Mouse (Mus musculus) midbrain, embryonic 13.5 days (tissue): Measurements from ENCODE around the gene Dlk2. TPM values are rescaled to one million over a fixed set of nuclear protein-coding genes. Genes with fewer than 3 reads are reported as not detected.

Experiments
- ATAC-seq: fragments of 200-750 bp; cut with Nextera tagmentation; 2 replicates; pipeline ENCODE4 v1.8.0; 2017; ENCODE audit warnings: mild to moderate bottlenecking, moderate TSS enrichment, moderate library complexity
- H3K27ac ChIP-seq: fragments of 300-500 bp; sonication (generic); 2 replicates; pipeline ENCODE4 v1.5.1; 2015; ENCODE audit warnings: inconsistent platforms, mild to moderate bottlenecking, moderate library complexity
- H3K27me3 ChIP-seq: fragments of 300-500 bp; sonication (generic); 2 replicates; pipeline ENCODE4 v1.6.1; 2015; ENCODE audit warnings: mild to moderate bottlenecking, inconsistent platforms
- H3K36me3 ChIP-seq: fragments of 300-500 bp; sonication (generic); 2 replicates; pipeline ENCODE4 v1.6.1; 2015; ENCODE audit warnings: mild to moderate bottlenecking, inconsistent platforms
- H3K4me1 ChIP-seq: fragments of 300-500 bp; sonication (generic); replicated peaks from 2 replicates; pipeline ENCODE4 v1.6.1; 2015; ENCODE audit warnings: inconsistent platforms
- H3K4me2 ChIP-seq: fragments of 300-500 bp; sonication (generic); replicated peaks from 2 replicates; pipeline ENCODE4 v1.6.1; 2015; ENCODE audit warnings: moderate library complexity, mild to moderate bottlenecking, inconsistent platforms
- H3K4me3 ChIP-seq: fragments of 300-500 bp; sonication (generic); replicated peaks from 2 replicates; pipeline ENCODE4 v1.5.1; 2015; ENCODE audit warnings: mild to moderate bottlenecking, inconsistent platforms
- H3K9ac ChIP-seq: fragments of 300-500 bp; sonication (generic); replicated peaks from 2 replicates; pipeline ENCODE4 v1.6.1; 2015; ENCODE audit warnings: mild to moderate bottlenecking, inconsistent platforms
- H3K9me3 ChIP-seq: fragments of 300-500 bp; sonication (generic); 2 replicates; pipeline ENCODE4 v1.6.1; 2016; ENCODE audit warnings: mild to moderate bottlenecking, inconsistent platforms
- WGBS: fragments of 180-500 bp; shearing (Covaris S2); methylation state at CpG from one replicate; pipeline ENCODE4 v1.1.7; 2015; 5-methylcytosine and 5-hydroxymethylcytosine counted together
- polyA plus RNA-seq: library from polyadenylated mRNA; unstranded; fragments of >200 nt; fragmentation: Nextera tagmentation; extraction: Ambion mirVana; gene quantifications from 2 replicates; pipeline ENCODE4 v1.2.1, GENCODE M21; 2015

Gene Dlk2
- polyA plus RNA-seq, 1 experiment from 2014 or later: 7.5 TPM

DNA sequence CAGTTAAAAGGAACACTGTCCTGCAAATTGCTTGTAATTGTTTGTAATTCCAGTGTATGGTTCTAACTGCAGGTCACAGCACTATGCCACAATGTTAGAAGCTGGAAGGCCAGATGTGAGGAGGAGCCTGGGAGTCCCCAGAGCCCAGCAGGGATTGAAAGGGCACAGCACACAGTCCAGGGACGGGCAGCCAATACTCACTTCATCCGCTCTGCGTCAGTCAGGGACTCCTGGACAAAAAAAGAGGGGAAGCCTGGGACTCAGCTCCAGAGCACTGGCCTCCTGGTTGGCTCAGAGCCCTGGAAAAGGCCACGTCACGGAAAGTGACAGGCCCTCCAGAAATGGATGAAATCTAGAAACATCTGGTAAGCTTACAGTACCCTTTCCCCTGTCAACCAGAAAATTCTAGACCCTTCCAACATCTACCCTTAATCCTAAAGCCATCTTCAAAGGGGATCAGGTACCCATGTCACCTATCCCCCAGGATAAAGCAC lies 35.0 kb upstream of the Dlk2 start:
- Histone ChIP-seq H3K27me3 (no peaks in the 10 kb centered on the region), H3K36me3 (peaks cover 80% of the 10 kb centered on the region), H3K9ac (no peak overlapping the region), H3K4me1 (0 out of 2 replicates have a peak, but pooled peaks cover 2% of the 10 kb centered on the region), H3K9me3 (no peaks in the 10 kb centered on the region), H3K4me3 (no peak overlapping the region), H3K4me2 (no peak overlapping the region), H3K27ac (no peak overlapping the region)
- WGBS: 93% methylated on average over 5 of the region's 5 CpGs
- no peak for ATAC-seq

DNA sequence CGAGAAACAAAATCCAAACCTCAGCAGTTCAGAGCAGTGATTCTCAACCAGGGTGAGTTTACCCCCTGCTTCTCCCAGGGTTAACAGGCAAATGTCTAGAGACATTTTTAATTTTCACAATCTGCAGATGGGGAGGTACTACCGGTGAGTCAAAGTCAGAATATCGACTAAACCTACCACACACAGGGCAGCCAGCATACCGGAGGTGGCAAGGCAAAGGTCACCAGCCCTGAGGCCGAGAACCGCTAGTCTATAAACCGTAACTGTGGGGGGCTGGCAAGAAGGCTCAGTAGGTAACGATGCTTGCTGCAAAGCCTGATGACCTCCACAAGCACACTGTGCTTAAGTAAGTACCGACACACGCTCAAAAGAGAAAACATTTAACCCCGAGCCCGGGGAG lies 31.7 kb upstream of the Dlk2 start:
- H3K4me2 ChIP-seq: no peak overlapping the region

DNA sequence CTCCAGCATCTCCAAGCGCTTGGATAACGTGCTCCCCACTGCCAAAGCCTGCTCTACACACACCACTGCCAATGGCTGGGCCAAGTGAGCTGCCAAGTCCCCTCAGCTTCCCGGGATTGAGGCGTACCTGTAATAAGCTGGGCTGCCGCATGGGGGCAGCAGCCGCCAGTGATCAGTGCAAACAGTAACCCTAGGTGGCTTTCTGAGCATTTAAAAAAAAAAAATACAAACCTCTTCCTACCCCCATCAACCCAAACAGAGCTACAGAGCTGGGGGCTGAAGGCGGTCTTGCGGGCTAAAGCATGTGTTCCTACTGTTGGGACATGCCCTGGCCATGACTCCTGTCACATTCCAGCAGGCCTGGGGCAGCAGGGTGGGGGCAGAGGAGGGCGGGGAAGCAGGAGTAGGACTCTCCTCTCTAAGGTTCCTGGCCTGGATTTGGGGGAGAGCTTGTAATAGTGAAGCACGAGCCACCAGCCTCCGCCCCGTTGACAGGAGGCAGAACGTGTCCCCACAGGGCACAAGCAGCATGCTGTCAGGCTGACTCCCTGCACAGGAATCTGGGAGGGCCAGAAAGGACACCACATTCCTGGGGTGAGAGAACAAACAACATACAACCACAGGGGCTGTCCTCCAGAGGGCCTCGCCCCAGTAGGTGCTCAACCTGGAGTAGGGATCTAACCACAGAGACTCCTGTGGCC lies 31.2 kb upstream of the Dlk2 start:
- Histone ChIP-seq H3K4me2 (no peak overlapping the region), H3K9me3 (no peaks in the 10 kb centered on the region), H3K27ac (no peak overlapping the region), H3K36me3 (peaks cover 64% of the 10 kb centered on the region), H3K9ac (0 out of 2 replicates have a peak overlapping the region, but pooled peaks have one; percentile 6), H3K4me3 (no peak overlapping the region), H3K4me1 (0 out of 2 replicates have a peak, but pooled peaks cover 2% of the 10 kb centered on the region), H3K27me3 (no peaks in the 10 kb centered on the region)
- 24% methylated on average over 14 of the region's 14 CpGs for WGBS
- peak; percentile 74 for ATAC-seq

More for the DNA sequence above, 31.7 kb upstream of the Dlk2 start:
- Histone ChIP-seq H3K9ac (no peak overlapping the region), H3K36me3 (peaks cover 64% of the 10 kb centered on the region), H3K9me3 (no peaks in the 10 kb centered on the region), H3K27me3 (no peaks in the 10 kb centered on the region), H3K27ac (no peak overlapping the region), H3K4me3 (no peak overlapping the region), H3K4me1 (0 out of 2 replicates have a peak, but pooled peaks cover 2% of the 10 kb centered on the region)
- 90% methylated on average over 12 of the region's 12 CpGs for WGBS
- no peak; the same call in 1 of the 2 replicates for ATAC-seq

DNA sequence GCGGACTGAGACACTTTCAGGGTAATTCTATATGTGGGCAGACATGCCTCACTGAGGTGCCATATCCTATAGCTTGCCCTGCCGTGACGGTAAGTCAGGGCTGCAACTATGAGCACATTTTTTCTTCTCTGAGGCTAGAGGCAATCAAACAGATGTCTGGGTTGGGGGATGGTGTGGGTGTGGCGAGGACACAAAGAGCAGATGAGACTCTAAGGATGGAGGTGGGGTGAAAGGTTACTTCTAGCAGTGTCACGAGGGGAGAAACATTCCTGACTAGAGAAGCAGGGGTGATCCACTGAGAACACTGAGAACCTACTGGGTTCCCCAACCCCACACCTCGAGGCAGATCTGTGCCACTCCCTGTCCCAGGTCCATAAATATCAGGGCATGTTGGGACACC lies 30.2 kb upstream of the Dlk2 start:
- Histone ChIP-seq H3K4me3 (no peak overlapping the region), H3K9me3 (no peaks in the 10 kb centered on the region), H3K27ac (no peak overlapping the region), H3K4me2 (no peak overlapping the region), H3K4me1 (0 out of 2 replicates have a peak, but pooled peaks cover 2% of the 10 kb centered on the region), H3K9ac (no peak overlapping the region), H3K27me3 (no peaks in the 10 kb centered on the region), H3K36me3 (peaks cover 64% of the 10 kb centered on the region)
- 86% methylated on average over 6 of the region's 6 CpGs for WGBS
- no peak for ATAC-seq

DNA sequence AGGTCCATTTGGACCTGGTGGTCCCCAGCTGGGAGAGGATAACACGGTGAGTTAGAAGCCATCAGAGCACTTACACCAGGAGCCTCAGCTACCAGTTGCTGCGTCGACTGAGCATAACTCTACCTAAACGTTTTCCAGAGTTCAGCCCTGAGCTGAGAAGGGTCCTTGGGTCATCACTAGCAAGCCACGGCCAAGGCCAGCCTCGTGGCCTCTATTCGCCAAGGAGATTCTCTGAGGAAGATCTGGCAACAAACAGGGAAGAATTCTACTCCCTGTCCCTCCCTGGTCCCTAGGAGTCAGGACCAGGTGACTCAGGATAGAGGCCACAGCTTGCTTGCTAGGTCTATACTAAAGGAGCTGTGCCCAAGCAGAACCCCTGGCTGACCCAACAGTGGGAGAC lies 29.7 kb upstream of the Dlk2 start:
- Histone ChIP-seq H3K9me3 (no peaks in the 10 kb centered on the region), H3K9ac (no peak overlapping the region), H3K4me3 (no peak overlapping the region), H3K36me3 (peaks cover 61% of the 10 kb centered on the region), H3K27ac (no peak overlapping the region), H3K4me2 (no peak overlapping the region), H3K4me1 (0 out of 2 replicates have a peak, but pooled peaks cover 2% of the 10 kb centered on the region), H3K27me3 (no peaks in the 10 kb centered on the region)
- ATAC-seq: no peak
- WGBS: 86% methylated on average over 7 of the region's 7 CpGs

DNA sequence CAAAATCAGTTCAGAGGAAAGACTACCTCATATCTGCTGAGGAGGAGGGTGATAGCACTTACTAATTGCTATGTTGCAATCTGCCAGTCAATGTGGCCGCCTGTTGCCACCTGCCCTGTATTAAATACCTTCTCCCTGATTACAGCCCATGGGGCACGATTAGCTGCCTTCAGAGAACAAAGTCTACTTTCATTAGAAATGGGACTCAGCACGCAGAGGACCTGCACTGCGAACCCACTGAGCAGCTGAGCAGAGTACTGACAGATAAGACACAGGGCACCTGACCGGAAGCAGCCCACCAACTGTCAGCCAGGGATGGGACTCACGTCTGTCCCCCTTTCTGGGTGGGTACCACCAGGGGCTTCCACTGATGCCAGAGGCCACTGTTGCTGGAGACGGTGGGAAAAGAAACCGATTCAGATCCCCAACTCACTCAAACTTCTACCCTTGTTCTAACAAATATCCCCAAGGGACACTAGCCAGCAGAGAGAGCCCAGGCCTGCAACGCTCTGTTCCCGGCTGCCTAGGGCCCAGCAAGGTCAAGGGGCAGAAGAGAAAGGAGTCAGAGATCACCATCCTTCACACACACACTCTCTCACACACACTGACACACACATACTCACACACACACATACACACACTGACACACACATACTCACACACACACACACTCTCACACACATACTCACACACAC lies 29.0 kb upstream of the Dlk2 start:
- Histone ChIP-seq H3K27me3 (no peaks in the 10 kb centered on the region), H3K36me3 (peaks cover 54% of the 10 kb centered on the region)
- no peak for ATAC-seq

DNA sequence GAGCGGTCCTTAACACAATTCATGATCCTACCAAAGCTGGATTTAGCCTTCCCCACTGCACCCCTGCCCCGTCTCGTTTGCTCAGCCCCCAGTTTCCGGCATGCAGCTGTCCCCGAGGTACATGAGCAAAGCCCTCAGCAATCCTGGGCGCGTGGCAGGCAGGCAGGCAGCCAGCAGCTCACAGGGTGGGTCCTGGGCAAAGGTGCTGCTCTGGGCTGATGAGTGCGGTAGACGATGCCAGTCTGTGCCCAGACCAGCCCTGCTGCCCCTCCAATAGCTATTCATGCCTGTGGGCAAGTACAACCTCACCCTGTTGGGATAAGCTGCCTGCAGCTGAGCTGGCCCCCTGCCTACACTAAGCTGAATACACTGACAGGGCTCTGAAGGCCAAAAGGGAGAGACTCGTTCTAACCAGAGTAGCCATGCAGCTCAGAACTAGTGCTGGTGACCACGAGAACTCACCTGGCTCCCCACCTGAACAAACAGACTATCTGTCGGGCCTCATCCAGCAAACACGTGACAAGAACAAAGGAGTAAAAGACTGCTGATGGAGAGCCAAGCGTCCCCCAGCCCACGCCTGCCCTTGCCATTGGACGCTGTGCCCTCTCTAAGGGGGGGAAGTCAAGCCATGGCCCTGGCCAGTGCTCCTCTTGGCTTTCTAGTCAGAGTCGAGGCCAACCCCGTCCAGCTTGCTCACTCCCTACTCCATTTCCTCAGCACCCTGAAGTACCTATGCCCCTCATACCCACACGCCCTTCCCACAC lies 27.3 kb upstream of the Dlk2 start:
- Histone ChIP-seq H3K4me3 (no peak overlapping the region), H3K27ac (no peak overlapping the region), H3K4me1 (0 out of 2 replicates have a peak, but pooled peaks cover 2% of the 10 kb centered on the region), H3K9me3 (no peaks in the 10 kb centered on the region), H3K36me3 (peaks cover 36% of the 10 kb centered on the region), H3K27me3 (no peaks in the 10 kb centered on the region), H3K9ac (peak overlapping the region; percentile 48; the same call in 1 of the 2 replicates), H3K4me2 (no peak overlapping the region)
- WGBS: 86% methylated on average over 19 of the region's 19 CpGs
- ATAC-seq: no peak

More for the DNA sequence above, 29.0 kb upstream of the Dlk2 start:
- 87% methylated on average over 10 of the region's 10 CpGs for WGBS
- no peak overlapping the region for H3K4me3 ChIP-seq
- no peak overlapping the region for H3K27ac ChIP-seq
- H3K9me3 ChIP-seq: no peaks in the 10 kb centered on the region
- 0 out of 2 replicates have a peak, but pooled peaks cover 2% of the 10 kb centered on the region for H3K4me1 ChIP-seq
- peak overlapping the region; percentile 23; the same call in 1 of the 2 replicates for H3K9ac ChIP-seq
- H3K4me2 ChIP-seq: no peak overlapping the region

DNA sequence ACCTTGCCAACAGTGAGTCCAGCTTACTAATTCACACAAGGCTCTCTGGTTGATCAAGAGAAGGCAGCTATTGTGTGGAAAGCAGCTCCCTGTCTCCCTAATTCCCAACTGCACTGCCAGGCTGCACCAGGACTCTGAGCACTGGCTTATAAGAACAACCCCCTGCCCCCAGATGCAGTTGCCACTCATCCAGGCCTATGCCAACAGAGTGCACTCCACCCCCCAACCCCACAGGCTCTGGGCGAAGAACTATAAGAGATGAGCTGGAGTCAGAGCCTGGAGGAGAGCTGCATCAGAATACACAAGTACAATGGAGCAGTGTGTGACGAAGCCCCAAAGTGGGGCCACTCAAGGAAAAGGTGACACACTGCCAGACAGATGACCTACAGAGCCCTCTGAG lies 25.2 kb upstream of the Dlk2 start:
- ATAC-seq: no peak
- Histone ChIP-seq H3K27ac (no peak overlapping the region), H3K4me1 (no peaks in the 10 kb centered on the region), H3K9ac (no peak overlapping the region), H3K27me3 (no peaks in the 10 kb centered on the region), H3K36me3 (peaks cover 33% of the 10 kb centered on the region), H3K9me3 (no peaks in the 10 kb centered on the region), H3K4me3 (no peak overlapping the region), H3K4me2 (no peak overlapping the region)
- 95% methylated on average over 2 of the region's 2 CpGs for WGBS

DNA sequence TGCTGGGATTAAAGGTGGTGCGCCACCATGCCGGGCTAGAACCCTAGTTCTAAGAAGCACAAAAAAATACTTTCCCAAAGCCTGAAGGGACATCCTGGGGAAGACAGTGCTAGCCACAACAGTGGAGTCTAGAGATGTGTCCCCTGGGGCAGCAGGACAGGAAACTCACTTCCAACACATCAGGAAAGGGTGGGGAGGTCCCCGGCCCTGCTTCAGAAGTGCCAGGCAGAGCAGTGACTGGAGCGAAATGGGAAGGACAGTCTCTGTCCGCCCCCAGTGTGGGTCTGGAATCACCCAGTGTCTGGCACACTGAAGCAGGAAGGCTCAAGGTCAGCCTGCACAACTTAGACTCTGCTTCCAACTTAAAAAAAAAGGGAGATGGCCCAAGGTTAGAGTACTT lies 24.5 kb upstream of the Dlk2 start:
- Histone ChIP-seq H3K9ac (no peak overlapping the region), H3K4me1 (no peaks in the 10 kb centered on the region), H3K4me3 (no peak overlapping the region), H3K9me3 (no peaks in the 10 kb centered on the region), H3K27ac (no peak overlapping the region), H3K4me2 (no peak overlapping the region), H3K27me3 (no peaks in the 10 kb centered on the region), H3K36me3 (peaks cover 38% of the 10 kb centered on the region)
- 88% methylated on average over 5 of the region's 5 CpGs for WGBS
- ATAC-seq: 0 out of 2 replicates have a peak, but pooled peaks have one; percentile 45

DNA sequence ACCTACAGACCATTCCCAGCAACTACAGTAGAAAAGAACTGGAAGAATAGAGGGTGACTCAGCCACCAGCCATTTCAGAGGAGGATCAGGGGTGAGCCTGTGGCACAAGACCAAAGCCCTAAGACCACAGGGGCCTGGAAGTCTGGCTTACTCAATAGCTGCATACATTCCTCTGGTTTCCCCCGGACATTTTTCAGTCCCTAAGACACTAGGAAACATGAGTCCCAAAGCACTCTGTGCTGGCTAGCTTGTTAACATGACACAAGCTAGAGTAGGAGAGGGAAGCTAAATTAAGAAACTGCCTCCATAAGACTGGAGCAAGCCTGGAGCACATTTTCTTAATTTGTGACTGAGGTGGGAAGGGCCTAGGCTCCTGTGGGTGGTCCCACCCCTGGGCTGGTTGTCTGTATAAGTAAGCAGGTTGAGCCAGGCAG lies 23.4 kb upstream of the Dlk2 start:
- ATAC-seq: no peak
- H3K4me1 ChIP-seq: no peaks in the 10 kb centered on the region
- 79% methylated on average over 1 of the region's 1 CpGs for WGBS
- no peak overlapping the region for H3K27ac ChIP-seq
- H3K9ac ChIP-seq: no peak overlapping the region
- peaks cover 47% of the 10 kb centered on the region for H3K36me3 ChIP-seq
- no peak overlapping the region for H3K4me2 ChIP-seq
- H3K4me3 ChIP-seq: no peak overlapping the region
- H3K9me3 ChIP-seq: no peaks in the 10 kb centered on the region
- no peaks in the 10 kb centered on the region for H3K27me3 ChIP-seq

DNA sequence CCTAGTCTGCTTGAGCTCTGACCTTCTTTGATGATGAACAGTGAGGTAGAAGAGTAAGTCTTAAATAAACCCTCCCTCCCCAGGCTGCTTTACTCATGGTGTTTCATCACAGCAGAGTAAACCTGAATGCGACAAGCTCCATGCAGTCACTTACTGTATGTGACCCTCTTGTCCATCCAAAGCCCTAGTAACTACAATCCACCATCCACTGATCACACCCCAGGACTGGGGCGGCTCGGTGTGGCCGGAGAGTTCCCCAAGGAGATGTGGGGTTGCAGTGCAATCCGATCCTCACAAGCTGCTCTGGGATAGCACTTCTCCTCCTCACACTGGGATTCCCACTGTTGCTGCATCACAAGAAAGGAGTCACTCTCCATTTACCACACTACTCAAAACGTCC lies 22.8 kb upstream of the Dlk2 start:
- Histone ChIP-seq H3K36me3 (peaks cover 46% of the 10 kb centered on the region), H3K9ac (no peak overlapping the region), H3K27ac (no peak overlapping the region), H3K4me1 (no peaks in the 10 kb centered on the region), H3K9me3 (no peaks in the 10 kb centered on the region), H3K27me3 (no peaks in the 10 kb centered on the region), H3K4me2 (no peak overlapping the region), H3K4me3 (no peak overlapping the region)
- no peak for ATAC-seq
- WGBS: 81% methylated on average over 6 of the region's 6 CpGs
